Mouse (Mus musculus) intestine, embryonic 14.5 days (tissue): Measurements from ENCODE around the gene Grik3. TPM values are rescaled to one million over a fixed set of nuclear protein-coding genes. Genes with fewer than 3 reads are reported as not detected.

ENCODE experiments used
- ATAC-seq: fragments of 200-750 bp; cut with Nextera tagmentation; replicated peaks from 2 replicates; pipeline ENCODE4 v1.8.0; 2017; ENCODE audit warnings: low read depth, moderate number of reproducible peaks, moderate TSS enrichment, moderate library complexity; ENCODE audit not compliant: low FRiP score, low TSS enrichment
- DNase-seq: peaks from one replicate; pipeline ENCODE4 v3.0.0-alpha.2; 2018; ENCODE audit warnings: low spot score
- H3K27ac ChIP-seq: fragments of 300-500 bp; sonication (generic); 2 replicates; pipeline ENCODE4 v1.5.1; 2014; ENCODE audit warnings: low read depth, mild to moderate bottlenecking, control low read depth
- H3K27me3 ChIP-seq: fragments of 300-500 bp; sonication (generic); replicated peaks from 2 replicates; pipeline ENCODE4 v1.6.1; 2014; ENCODE audit warnings: low read length, control low read depth; ENCODE audit not compliant: control insufficient read depth, insufficient read depth
- H3K36me3 ChIP-seq: fragments of 300-500 bp; sonication (generic); 2 replicates; pipeline ENCODE4 v1.6.1; 2014; ENCODE audit warnings: low read length, control low read depth; ENCODE audit not compliant: control insufficient read depth, insufficient read depth
- H3K4me1 ChIP-seq: fragments of 300-500 bp; sonication (generic); replicated peaks from 2 replicates; pipeline ENCODE4 v1.6.1; 2014; ENCODE audit warnings: low read length, control low read depth, mixed read lengths; ENCODE audit not compliant: control insufficient read depth, insufficient read depth
- H3K4me2 ChIP-seq: fragments of 300-500 bp; sonication (generic); 2 replicates; pipeline ENCODE4 v1.6.1; 2014; ENCODE audit warnings: low read length
- H3K4me3 ChIP-seq: fragments of 300-500 bp; sonication (generic); 2 replicates; pipeline ENCODE4 v1.5.1; 2014; ENCODE audit warnings: low read depth, low read length, control low read depth, mixed read lengths
- H3K9ac ChIP-seq: fragments of 300-500 bp; sonication (generic); 2 replicates; pipeline ENCODE4 v1.6.1; 2014; ENCODE audit warnings: mild to moderate bottlenecking, low read length
- H3K9me3 ChIP-seq: fragments of 300-500 bp; sonication (generic); 2 replicates; pipeline ENCODE4 v1.6.1; 2016; ENCODE audit warnings: low read length, control low read depth; ENCODE audit not compliant: control insufficient read depth
- whole genome bisulfite sequencing: fragments of 180-500 bp; shearing (Covaris S2); extraction: QIAGEN DNeasy Blood & Tissue Kit; methylation state at CpG from one replicate; pipeline ENCODE4 v1.1.7; 2014; 5-methylcytosine and 5-hydroxymethylcytosine counted together
- polyA plus RNA-seq: library from polyadenylated mRNA; unstranded; fragments of >200 nt; fragmentation: Nextera tagmentation; extraction: Ambion mirVana; gene quantifications from 2 replicates; pipeline ENCODE4 v1.2.1, GENCODE M21; 2014

The Grik3 gene
- polyA plus RNA-seq, 1 experiment from 2014 or later = 0.78 TPM

- ATAC-seq (no peak), DNase-seq (no peak)
- no peak overlapping the region for H3K4me2 ChIP-seq
- H3K9ac ChIP-seq = no peak overlapping the region
- no peaks in the 10 kb centered on the region for H3K36me3 ChIP-seq
- no peak overlapping the region for H3K4me3 ChIP-seq
- no peaks in the 10 kb centered on the region for H3K27me3 ChIP-seq
- no peaks in the 10 kb centered on the region for H3K4me1 ChIP-seq
- WGBS = 59% methylated on average over 5 of the region's 5 CpGs
- H3K9me3 ChIP-seq = no peaks in the 10 kb centered on the region; the same call in 1 of the 2 replicates
- no peak overlapping the region for H3K27ac ChIP-seq
These were observed 35.9 kb downstream of the Grik3 start for GRCm38 (mm10) chr4:125526425-125526824.

DNA sequence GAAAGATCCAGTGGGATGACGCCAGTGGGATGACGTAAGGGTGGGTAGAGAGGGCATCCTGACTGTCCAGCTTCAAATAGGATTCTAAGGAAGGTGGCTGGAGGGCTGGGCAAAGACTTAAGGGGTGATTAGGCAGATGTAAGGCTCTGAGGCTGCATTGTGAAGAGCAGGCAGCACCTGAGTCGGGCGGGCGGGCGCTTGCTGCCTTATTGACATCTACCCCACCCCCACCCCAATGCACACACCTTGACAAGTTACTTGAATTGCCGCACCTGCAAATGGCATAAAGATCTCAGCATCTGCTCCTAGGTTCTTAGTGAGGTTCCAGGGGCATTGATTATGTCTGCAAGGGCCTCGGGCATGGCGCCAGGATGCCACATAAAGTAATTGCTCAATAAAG is 43.5 kb downstream of the Grik3 start:
- Histone ChIP-seq H3K4me1 (no peaks in the 10 kb centered on the region), H3K27me3 (peaks cover 33% of the 10 kb centered on the region), H3K36me3 (no peaks in the 10 kb centered on the region), H3K9me3 (no peaks in the 10 kb centered on the region; the same call in 1 of the 2 replicates), H3K9ac (no peak overlapping the region), H3K27ac (no peak overlapping the region), H3K4me3 (no peak overlapping the region), H3K4me2 (no peak overlapping the region)
- no peak for ATAC-seq
- WGBS = 34% methylated on average over 9 of the region's 9 CpGs
- no peak for DNase-seq

GRCm38 (mm10) chr4:125534449-125534848 is 43.9 kb downstream of the Grik3 start:
- DNase-seq (no peak), ATAC-seq (no peak)
- Histone ChIP-seq H3K4me2 (no peak overlapping the region), H3K9me3 (no peaks in the 10 kb centered on the region), H3K27ac (no peak overlapping the region), H3K27me3 (peaks cover 33% of the 10 kb centered on the region), H3K36me3 (no peaks in the 10 kb centered on the region), H3K4me1 (no peaks in the 10 kb centered on the region), H3K4me3 (no peak overlapping the region), H3K9ac (no peak overlapping the region)
- WGBS = 5% methylated on average over 8 of the region's 8 CpGs

DNA sequence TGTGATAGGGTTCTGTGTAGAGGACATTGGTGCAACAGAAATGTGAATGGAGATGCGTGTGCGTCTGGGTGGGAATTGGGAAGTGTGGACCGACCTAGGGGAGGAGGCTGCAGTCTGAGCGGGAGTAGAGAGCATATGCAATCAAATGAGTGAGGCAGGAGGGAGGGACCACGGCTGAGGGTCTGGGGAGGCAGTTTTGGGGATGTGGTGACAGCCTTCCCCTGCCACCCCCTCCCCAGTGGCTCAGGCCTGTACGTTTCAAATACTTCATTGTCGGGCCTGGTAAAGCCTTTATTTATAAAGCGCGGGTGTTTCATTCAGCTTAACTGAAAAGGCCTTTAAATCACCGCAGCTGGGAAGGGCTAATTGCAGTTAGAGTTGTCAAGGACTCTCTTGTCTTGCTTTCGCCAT is 44.5 kb downstream of the Grik3 start:
- no peak for DNase-seq

DNA sequence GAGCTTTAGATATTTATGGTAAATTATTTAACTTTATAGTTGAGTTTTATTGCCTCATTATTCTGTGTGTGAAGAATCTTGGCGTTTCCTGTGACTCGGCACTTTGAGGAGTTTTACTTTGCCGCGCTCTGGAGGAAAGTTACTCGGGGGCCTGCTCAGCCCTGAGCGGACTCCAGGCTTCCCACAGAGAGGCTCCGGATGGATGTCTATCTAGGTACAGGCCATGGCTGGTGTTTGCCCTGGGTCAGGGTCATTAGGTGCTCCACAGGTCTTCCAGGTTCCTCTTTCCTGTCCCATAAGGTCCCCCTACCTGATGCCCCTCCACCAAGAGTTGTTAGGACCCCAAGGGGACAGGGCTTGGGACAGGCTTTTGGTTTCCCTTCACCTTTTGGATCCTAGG is 45.0 kb downstream of the Grik3 start:
- ATAC-seq (no peak), DNase-seq (no peak)
- no peak overlapping the region for H3K4me2 ChIP-seq
- H3K9me3 ChIP-seq = no peaks in the 10 kb centered on the region
- no peak overlapping the region for H3K9ac ChIP-seq
- no peak overlapping the region for H3K27ac ChIP-seq
- H3K36me3 ChIP-seq = no peaks in the 10 kb centered on the region
- WGBS = 17% methylated on average over 7 of the region's 7 CpGs
- H3K4me3 ChIP-seq = no peak overlapping the region
- H3K4me1 ChIP-seq = no peaks in the 10 kb centered on the region
- H3K27me3 ChIP-seq = peaks cover 33% of the 10 kb centered on the region

More for the DNA sequence above, 44.5 kb downstream of the Grik3 start:
- Histone ChIP-seq H3K4me2 (no peak overlapping the region), H3K9me3 (no peaks in the 10 kb centered on the region), H3K27me3 (peaks cover 33% of the 10 kb centered on the region), H3K36me3 (no peaks in the 10 kb centered on the region), H3K4me3 (no peak overlapping the region), H3K4me1 (no peaks in the 10 kb centered on the region), H3K9ac (no peak overlapping the region), H3K27ac (no peak overlapping the region)
- 10% methylated on average over 11 of the region's 11 CpGs for WGBS
- no peak for ATAC-seq

DNA sequence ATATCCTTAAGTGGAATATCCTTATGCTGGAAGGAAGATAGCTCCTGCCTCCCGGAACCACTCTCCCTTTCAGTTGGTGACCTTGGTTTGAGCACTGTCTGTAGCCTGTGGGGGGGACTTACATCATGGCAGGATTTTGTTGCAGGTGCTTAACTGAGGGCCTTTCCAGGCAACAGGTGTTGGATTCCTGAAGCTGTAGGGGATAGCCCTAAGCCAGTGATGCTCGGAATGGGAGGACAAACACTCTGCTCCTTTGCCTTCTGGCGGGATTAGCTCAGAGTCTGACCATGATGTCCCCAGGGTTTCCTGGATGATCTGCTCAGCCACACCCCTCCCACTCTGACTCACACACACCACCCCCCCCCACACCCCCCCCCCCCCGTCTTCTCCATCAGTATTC is 45.5 kb downstream of the Grik3 start:
- H3K27me3 ChIP-seq = peaks cover 33% of the 10 kb centered on the region
- no peak for DNase-seq

DNA sequence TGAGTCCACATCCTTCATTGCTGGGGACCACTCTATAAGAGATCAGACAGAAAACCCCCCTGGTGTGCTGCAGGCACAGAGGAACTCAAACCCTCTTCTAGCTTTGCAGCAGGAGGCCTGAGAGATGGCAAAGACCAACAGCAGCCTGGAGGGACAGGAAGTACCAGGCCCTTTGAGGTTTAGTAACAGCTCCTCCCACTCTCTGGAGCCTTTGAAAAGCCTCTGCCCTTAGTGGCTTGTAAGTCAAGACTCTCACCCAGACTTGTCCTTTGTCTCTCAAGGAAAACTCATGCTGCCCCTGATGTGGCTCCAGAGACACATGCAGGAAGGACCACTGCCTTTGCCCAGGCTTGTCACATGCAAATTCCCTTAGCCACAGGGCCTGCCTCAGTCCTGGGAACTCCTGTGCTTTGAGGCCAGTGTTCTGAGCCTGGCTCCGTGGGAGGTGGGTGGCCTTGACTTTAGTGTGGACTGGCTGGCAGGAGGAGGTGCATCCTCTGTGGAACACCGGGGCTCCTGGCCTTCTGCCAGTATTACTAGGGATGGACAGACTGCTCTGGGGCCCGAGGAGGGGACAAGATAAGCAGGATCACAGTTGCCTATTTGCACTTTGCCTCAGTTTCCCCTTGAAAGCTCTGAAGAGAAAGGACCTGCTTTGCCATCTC is 47.9 kb downstream of the Grik3 start:
- H3K4me1 ChIP-seq = no peaks in the 10 kb centered on the region
- no peaks in the 10 kb centered on the region for H3K9me3 ChIP-seq
- H3K9ac ChIP-seq = no peak overlapping the region
- no peak overlapping the region for H3K4me2 ChIP-seq
- 21% methylated on average over 3 of the region's 3 CpGs for WGBS
- H3K36me3 ChIP-seq = no peaks in the 10 kb centered on the region
- H3K27ac ChIP-seq = no peak overlapping the region
- peaks cover 24% of the 10 kb centered on the region for H3K27me3 ChIP-seq
- no peak overlapping the region for H3K4me3 ChIP-seq
- no peak for ATAC-seq
- no peak for DNase-seq

More for the DNA sequence above, 45.5 kb downstream of the Grik3 start:
- H3K4me2 ChIP-seq = no peak overlapping the region
- no peaks in the 10 kb centered on the region for H3K36me3 ChIP-seq
- H3K4me1 ChIP-seq = no peaks in the 10 kb centered on the region
- no peak overlapping the region for H3K9ac ChIP-seq
- no peak for ATAC-seq
- 35% methylated on average over 4 of the region's 4 CpGs for WGBS
- H3K27ac ChIP-seq = no peak overlapping the region
- no peak overlapping the region for H3K4me3 ChIP-seq
- no peaks in the 10 kb centered on the region for H3K9me3 ChIP-seq

GRCm38 (mm10) chr4:125539617-125540016 is 49.1 kb downstream of the Grik3 start:
- Histone ChIP-seq H3K9me3 (no peaks in the 10 kb centered on the region), H3K4me1 (no peaks in the 10 kb centered on the region), H3K4me2 (no peak overlapping the region), H3K4me3 (no peak overlapping the region), H3K36me3 (no peaks in the 10 kb centered on the region), H3K27me3 (peaks cover 12% of the 10 kb centered on the region), H3K27ac (no peak overlapping the region), H3K9ac (no peak overlapping the region)
- 74% methylated on average over 9 of the region's 9 CpGs for WGBS
- ATAC-seq = no peak
- no peak for DNase-seq

- 85% methylated on average over 5 of the region's 5 CpGs for WGBS
- no peak overlapping the region for H3K9ac ChIP-seq
- no peak overlapping the region for H3K27ac ChIP-seq
- DNase-seq (no peak), ATAC-seq (no peak)
- no peak overlapping the region for H3K4me2 ChIP-seq
- no peak overlapping the region for H3K4me3 ChIP-seq
- H3K27me3 ChIP-seq = peaks cover 9% of the 10 kb centered on the region; the same call in 1 of the 2 replicates
- no peaks in the 10 kb centered on the region for H3K4me1 ChIP-seq
- H3K36me3 ChIP-seq = no peaks in the 10 kb centered on the region
- H3K9me3 ChIP-seq = no peaks in the 10 kb centered on the region
These were observed 52.7 kb downstream of the Grik3 start for GRCm38 (mm10) chr4:125543171-125543570.
